In the genomic region with DNA sequence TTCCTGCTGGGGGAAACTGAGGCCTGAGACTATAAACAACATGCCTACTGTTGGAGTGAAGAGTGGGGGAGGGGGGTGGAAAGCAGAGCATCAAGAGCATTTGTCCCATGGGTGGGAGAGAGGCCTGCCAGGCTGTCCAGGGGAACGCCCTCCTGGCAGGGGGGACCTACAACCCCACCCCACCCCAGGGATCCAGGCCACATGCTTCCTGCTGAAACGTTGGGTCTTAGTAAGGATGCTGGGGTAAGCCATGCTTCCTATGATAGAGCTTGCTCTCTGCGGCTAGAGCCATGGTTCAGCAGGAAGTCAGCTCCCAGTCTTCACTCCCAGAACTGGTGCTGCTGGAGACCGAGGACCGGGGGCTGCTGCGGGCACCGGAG, we compare ENCODE assay signal across 12 mouse cellular contexts. TPM values are rescaled to one million over a fixed set of nuclear protein-coding genes. Genes with fewer than 3 reads are reported as not detected.
DNase-seq lines count a peak whose midpoint lies in the region; ATAC-seq and TF ChIP-seq lines count a peak whose summit lies in the region.
"Had no signal": no experiment of that assay in that cellular context is flagged by ENCODE, and none has a peak within 500 bp of the region (broad histone marks: within the 10 kb centered on the region; RNA-seq: fewer than 3 reads in every experiment).

No protein-coding gene starts in this region.

- no peaks in the 10 kb centered on the region for H3K9me3 ChIP-seq in heart, embryonic 16.5 days (replicated peaks; ENCODE audit: control insufficient read depth, low read length)
- no peaks in the 10 kb centered on the region for H3K9me3 ChIP-seq in lung, embryonic 15.5 days
- H3K9me3 ChIP-seq: limb, embryonic 13.5 days had no signal

- H3K36me3 ChIP-seq in heart, embryonic 16.5 days (ENCODE audit: control insufficient read depth, insufficient read depth), result no peaks in the 10 kb centered on the region
- no peaks in the 10 kb centered on the region for H3K36me3 ChIP-seq in lung, embryonic 15.5 days
- no peaks in the 10 kb centered on the region for H3K36me3 ChIP-seq in small intestine, adult 2 months (ENCODE audit: control insufficient read depth, insufficient read depth, low read length)
- H3K36me3 ChIP-seq: limb, embryonic 13.5 days had no signal

- peaks cover 64% of the 10 kb centered on the region for H3K4me1 ChIP-seq in heart, embryonic 16.5 days (ENCODE audit: control insufficient read depth, insufficient read depth, low read length)
- H3K4me1 ChIP-seq in lung, embryonic 15.5 days, result peaks cover 68% of the 10 kb centered on the region
- H3K4me1 ChIP-seq in brown adipose tissue, adult 24 weeks (ENCODE audit: control insufficient read depth, insufficient read depth, insufficient read length, low read length), result peaks cover 73% of the 10 kb centered on the region
- H3K4me1 ChIP-seq in small intestine, adult 2 months (ENCODE audit: control insufficient read depth, insufficient read depth, insufficient read length, low read length), result peaks cover 30% of the 10 kb centered on the region

- H3K4me2 ChIP-seq in heart, embryonic 16.5 days (ENCODE audit: low read depth, low read length), result peak overlapping the region; percentile 13; the same call in 1 of the 2 replicates
- H3K4me2 ChIP-seq in lung, embryonic 15.5 days, result no peak overlapping the region
- H3K4me2 ChIP-seq: limb, embryonic 13.5 days had no signal

- ATAC-seq in heart, embryonic 16.5 days (replicated peaks; ENCODE audit: extremely low read depth, insufficient read depth, low FRiP score), result no peak
- no peak for ATAC-seq in lung, embryonic 15.5 days (ENCODE audit: borderline replicate concordance, extremely low read depth, low FRiP score, low TSS enrichment)

- TF ChIP-seq CTCF in small intestine, adult 2 months (IDR thresholded peaks at IDR 0.05; ENCODE audit: extremely low read depth, insufficient read length, insufficient replicate concordance, low read depth, low read length), result no peak

- no peak overlapping the region for H3K4me3 ChIP-seq in heart, embryonic 16.5 days (ENCODE audit: low read length)
- H3K4me3 ChIP-seq in lung, embryonic 15.5 days, result no peak overlapping the region
- no peak overlapping the region for H3K4me3 ChIP-seq in brown adipose tissue, adult 24 weeks (ENCODE audit: insufficient read depth, low read depth, low read length)
- H3K4me3 ChIP-seq in small intestine, adult 2 months (ENCODE audit: low read depth, low read length), result no peak overlapping the region
- H3K4me3 ChIP-seq: limb, embryonic 13.5 days; myocyte had no signal

- TF ChIP-seq POLR2A in small intestine, adult 2 months (IDR thresholded peaks at IDR 0.05; ENCODE audit: low read depth, low read length), result no peak

- H3K27ac ChIP-seq in heart, embryonic 16.5 days (ENCODE audit: low read length), result peak overlapping the region; percentile 84
- peak overlapping the region; percentile 83 for H3K27ac ChIP-seq in lung, embryonic 15.5 days
- H3K27ac ChIP-seq in brown adipose tissue, adult 24 weeks (replicated peaks; ENCODE audit: low read depth, low read length), result peak overlapping the region; percentile 88
- 0 out of 2 replicates have a peak overlapping the region, but pooled peaks have one; percentile 57 for H3K27ac ChIP-seq in small intestine, adult 2 months (ENCODE audit: insufficient read depth, low read depth, low read length)
- H3K27ac ChIP-seq: limb, embryonic 13.5 days had no signal

- no peak for DNase-seq in heart, adult 11 months
- DNase-seq in lung, adult 18-20 months, result no peak
- no peak for DNase-seq in thymus, postnatal 25 days
- DNase-seq: adrenal gland, adult 8-10 months; cerebellum, adult 9-11 months; retina, postnatal 1 day had no signal

- 67% methylated on average over 7 of the region's 7 CpGs for WGBS in heart, embryonic 16.5 days
- 65% methylated on average over 7 of the region's 7 CpGs for WGBS in lung, embryonic 15.5 days
- 73% methylated on average over 7 of the region's 7 CpGs for WGBS in small intestine, adult 2 months

- H3K9ac ChIP-seq in heart, embryonic 16.5 days (ENCODE audit: low read length), result peak overlapping the region; percentile 40
- no peak overlapping the region for H3K9ac ChIP-seq in lung, embryonic 15.5 days
- H3K9ac ChIP-seq: limb, embryonic 13.5 days had no signal

- H3K27me3 ChIP-seq in heart, embryonic 16.5 days (ENCODE audit: control insufficient read depth, insufficient read depth, low read length), result no peaks in the 10 kb centered on the region
- no peaks in the 10 kb centered on the region for H3K27me3 ChIP-seq in lung, embryonic 15.5 days
- no peaks in the 10 kb centered on the region for H3K27me3 ChIP-seq in small intestine, adult 2 months (ENCODE audit: control insufficient read depth, insufficient read depth, low read length)
- H3K27me3 ChIP-seq: limb, embryonic 13.5 days had no signal

RNA-seq across cellular contexts. Expression of a gene that starts 7.7 kb away (rescaled TPM):
- polyA plus RNA-seq in heart, embryonic 16.5 days (2015; fragmentation: Nextera tagmentation; extraction: Ambion mirVana), result 51.0 and 53.0 TPM in 2 replicates
- 55.8 and 61.0 TPM in 2 replicates for polyA plus RNA-seq in lung, embryonic 15.5 days (2015; fragmentation: Nextera tagmentation; extraction: Ambion mirVana)
- 23.8 and 30.1 TPM in 2 replicates for polyA plus RNA-seq in brown adipose tissue, adult 24 weeks (2012; ENCODE audit: insufficient read depth, insufficient read length, missing spikeins)
- polyA plus RNA-seq in small intestine, adult 2 months (2012; rRNA removed), result 29.8 and 35.4 TPM in 2 replicates

RNA-seq across cellular contexts. Expression of a gene that starts 28.6 kb away (rescaled TPM):
- 1.5 TPM in 2 replicates for polyA plus RNA-seq in heart, embryonic 16.5 days (2015; fragmentation: Nextera tagmentation; extraction: Ambion mirVana)
- 3.2 and 4.5 TPM in 2 replicates for polyA plus RNA-seq in lung, embryonic 15.5 days (2015; fragmentation: Nextera tagmentation; extraction: Ambion mirVana)
- polyA plus RNA-seq in brown adipose tissue, adult 24 weeks (2012; ENCODE audit: insufficient read depth, insufficient read length, missing spikeins), result not detected in 2 replicates
- 0.33 and 0.34 TPM in 2 replicates for polyA plus RNA-seq in small intestine, adult 2 months (2012; rRNA removed)

RNA-seq across cellular contexts. Expression of a gene that starts 31.9 kb away (rescaled TPM):
- polyA plus RNA-seq in heart, embryonic 16.5 days (2015; fragmentation: Nextera tagmentation; extraction: Ambion mirVana), result 1.6 and 2.0 TPM in 2 replicates
- polyA plus RNA-seq in lung, embryonic 15.5 days (2015; fragmentation: Nextera tagmentation; extraction: Ambion mirVana), result 1.3 and 1.6 TPM in 2 replicates
- polyA plus RNA-seq in brown adipose tissue, adult 24 weeks (2012; ENCODE audit: insufficient read depth, insufficient read length, missing spikeins), result not detected in 2 replicates
- 1.5 and 2.2 TPM in 2 replicates for polyA plus RNA-seq in small intestine, adult 2 months (2012; rRNA removed)

RNA-seq across cellular contexts. Expression of a gene that starts 42.0 kb away (rescaled TPM):
- polyA plus RNA-seq in heart, embryonic 16.5 days (2015; fragmentation: Nextera tagmentation; extraction: Ambion mirVana), result 19.1 and 20.1 TPM in 2 replicates
- polyA plus RNA-seq in lung, embryonic 15.5 days (2015; fragmentation: Nextera tagmentation; extraction: Ambion mirVana), result 30.1 and 30.4 TPM in 2 replicates
- 9.5 and 9.8 TPM in 2 replicates for polyA plus RNA-seq in brown adipose tissue, adult 24 weeks (2012; ENCODE audit: insufficient read depth, insufficient read length, missing spikeins)
- polyA plus RNA-seq in small intestine, adult 2 months (2012; rRNA removed), result 18.3 and 40.0 TPM in 2 replicates

RNA-seq across cellular contexts. Expression of a gene that starts 58.6 kb away (rescaled TPM):
- polyA plus RNA-seq in heart, embryonic 16.5 days (2015; fragmentation: Nextera tagmentation; extraction: Ambion mirVana), result 23.5 and 24.7 TPM in 2 replicates
- polyA plus RNA-seq in lung, embryonic 15.5 days (2015; fragmentation: Nextera tagmentation; extraction: Ambion mirVana), result 45.7 and 47.2 TPM in 2 replicates
- 8.3 and 14.3 TPM in 2 replicates for polyA plus RNA-seq in brown adipose tissue, adult 24 weeks (2012; ENCODE audit: insufficient read depth, insufficient read length, missing spikeins)
- polyA plus RNA-seq in small intestine, adult 2 months (2012; rRNA removed), result 20.5 and 34.1 TPM in 2 replicates
